Mouse (Mus musculus) heart, embryonic 16.5 days (tissue): ENCODE measurements at regions not wholly inside any gene's neighbourhood (a gene's known extent, or its start where the extent isn't known, plus 50 kb on each side); places are given as distances from the start of the nearest gene placed in this dataset.

Experiments used
- ATAC-seq: fragments of 200-750 bp; cut with Nextera tagmentation; replicated peaks from 2 replicates; pipeline ENCODE4 v1.8.0; 2017; ENCODE audit warnings: moderate number of reproducible peaks; ENCODE audit not compliant: insufficient read depth, low FRiP score; ENCODE audit errors: extremely low read depth
- H3K27ac ChIP-seq: fragments of 300-500 bp; sonication (generic); 2 replicates; pipeline ENCODE4 v1.5.1; 2014; ENCODE audit warnings: mild to moderate bottlenecking, low read length, control low read depth, moderate library complexity
- H3K27me3 ChIP-seq: fragments of 300-500 bp; sonication (generic); 2 replicates; pipeline ENCODE4 v1.6.1; 2014; ENCODE audit warnings: low read length, mixed read lengths; ENCODE audit not compliant: control insufficient read depth, insufficient read depth
- H3K36me3 ChIP-seq: fragments of 300-500 bp; sonication (generic); 2 replicates; pipeline ENCODE4 v1.6.1; 2014; ENCODE audit not compliant: control insufficient read depth, insufficient read depth
- H3K4me1 ChIP-seq: fragments of 300-500 bp; sonication (generic); 2 replicates; pipeline ENCODE4 v1.6.1; 2014; ENCODE audit warnings: low read length, mixed read lengths; ENCODE audit not compliant: control insufficient read depth, insufficient read depth
- H3K4me2 ChIP-seq: fragments of 300-500 bp; sonication (generic); 2 replicates; pipeline ENCODE4 v1.6.1; 2014; ENCODE audit warnings: low read depth, mild to moderate bottlenecking, control low read depth, low read length
- H3K4me3 ChIP-seq: fragments of 300-500 bp; sonication (generic); 2 replicates; pipeline ENCODE4 v1.5.1; 2014; ENCODE audit warnings: mild to moderate bottlenecking, control low read depth, low read length
- H3K9ac ChIP-seq: fragments of 300-500 bp; sonication (generic); 2 replicates; pipeline ENCODE4 v1.6.1; 2014; ENCODE audit warnings: low read length, control low read depth
- H3K9me3 ChIP-seq: fragments of 300-500 bp; sonication (generic); replicated peaks from 2 replicates; pipeline ENCODE4 v1.6.1; 2016; ENCODE audit warnings: low read length; ENCODE audit not compliant: control insufficient read depth
- WGBS: fragments of 180-500 bp; shearing (Covaris S2); extraction: QIAGEN DNeasy Blood & Tissue Kit; methylation state at CpG from one replicate; pipeline ENCODE4 v1.1.7; 2014; 5-methylcytosine and 5-hydroxymethylcytosine counted together

GRCm38 (mm10) chr9:74592757-74593156 lies 269.0 kb upstream of the Onecut1 start:
- 65% methylated on average over 4 of the region's 4 CpGs for WGBS
- H3K9me3 ChIP-seq = no peaks in the 10 kb centered on the region
- H3K36me3 ChIP-seq = no peaks in the 10 kb centered on the region
- H3K4me3 ChIP-seq = no peak overlapping the region
- no peaks in the 10 kb centered on the region for H3K27me3 ChIP-seq
- no peak overlapping the region for H3K27ac ChIP-seq
- no peak overlapping the region for H3K4me2 ChIP-seq
- no peak for ATAC-seq
- H3K4me1 ChIP-seq = no peaks in the 10 kb centered on the region
- H3K9ac ChIP-seq = no peak overlapping the region

GRCm38 (mm10) chr9:74593970-74594369 lies 267.8 kb upstream of the Onecut1 start:
- Histone ChIP-seq H3K27me3 (no peaks in the 10 kb centered on the region), H3K4me2 (no peak overlapping the region), H3K4me3 (no peak overlapping the region), H3K9me3 (no peaks in the 10 kb centered on the region), H3K9ac (no peak overlapping the region), H3K27ac (no peak overlapping the region), H3K36me3 (no peaks in the 10 kb centered on the region), H3K4me1 (no peaks in the 10 kb centered on the region)
- no peak for ATAC-seq
- WGBS = 79% methylated on average over 4 of the region's 4 CpGs

- Histone ChIP-seq H3K9ac (no peak overlapping the region), H3K36me3 (no peaks in the 10 kb centered on the region), H3K4me3 (no peak overlapping the region), H3K4me1 (no peaks in the 10 kb centered on the region), H3K9me3 (no peaks in the 10 kb centered on the region), H3K27me3 (no peaks in the 10 kb centered on the region), H3K27ac (no peak overlapping the region), H3K4me2 (no peak overlapping the region)
- 87% methylated on average over 1 of the region's 1 CpGs for WGBS
- ATAC-seq = no peak
Observed at GRCm38 (mm10) chr9:74604415-74604814, 257.3 kb upstream of the Onecut1 start.

GRCm38 (mm10) chr9:74621957-74622356 lies 239.8 kb upstream of the Onecut1 start:
- no peaks in the 10 kb centered on the region for H3K27me3 ChIP-seq
- no peaks in the 10 kb centered on the region for H3K36me3 ChIP-seq
- no peaks in the 10 kb centered on the region for H3K9me3 ChIP-seq
- H3K27ac ChIP-seq = no peak overlapping the region
- no peak for ATAC-seq
- H3K4me3 ChIP-seq = no peak overlapping the region
- H3K4me1 ChIP-seq = no peaks in the 10 kb centered on the region
- H3K9ac ChIP-seq = no peak overlapping the region
- H3K4me2 ChIP-seq = no peak overlapping the region

GRCm38 (mm10) chr9:74645394-74645793 lies 216.3 kb upstream of the Onecut1 start:
- H3K9ac ChIP-seq = no peak overlapping the region
- 72% methylated on average over 2 of the region's 2 CpGs for WGBS
- no peak for ATAC-seq
- no peaks in the 10 kb centered on the region for H3K4me1 ChIP-seq
- H3K27ac ChIP-seq = no peak overlapping the region
- H3K4me2 ChIP-seq = no peak overlapping the region
- H3K27me3 ChIP-seq = no peaks in the 10 kb centered on the region
- H3K4me3 ChIP-seq = no peak overlapping the region
- no peaks in the 10 kb centered on the region for H3K9me3 ChIP-seq
- H3K36me3 ChIP-seq = no peaks in the 10 kb centered on the region

GRCm38 (mm10) chr9:74650036-74650435 lies 211.7 kb upstream of the Onecut1 start:
- no peak overlapping the region for H3K4me3 ChIP-seq
- no peaks in the 10 kb centered on the region for H3K9me3 ChIP-seq
- WGBS = 41% methylated on average over 5 of the region's 5 CpGs
- ATAC-seq = no peak
- no peaks in the 10 kb centered on the region for H3K36me3 ChIP-seq
- no peak overlapping the region for H3K27ac ChIP-seq
- H3K4me2 ChIP-seq = no peak overlapping the region
- no peak overlapping the region for H3K9ac ChIP-seq
- no peaks in the 10 kb centered on the region for H3K27me3 ChIP-seq
- H3K4me1 ChIP-seq = no peaks in the 10 kb centered on the region

- Histone ChIP-seq H3K4me2 (no peak overlapping the region), H3K27me3 (no peaks in the 10 kb centered on the region)
- no peak for ATAC-seq
Observed at GRCm38 (mm10) chr9:74655956-74656355, 205.8 kb upstream of the Onecut1 start.

GRCm38 (mm10) chr9:74656392-74656791 lies 205.3 kb upstream of the Onecut1 start:
- Histone ChIP-seq H3K36me3 (no peaks in the 10 kb centered on the region), H3K4me1 (no peaks in the 10 kb centered on the region), H3K9ac (no peak overlapping the region), H3K9me3 (no peaks in the 10 kb centered on the region), H3K4me3 (no peak overlapping the region), H3K27me3 (no peaks in the 10 kb centered on the region), H3K4me2 (no peak overlapping the region), H3K27ac (no peak overlapping the region)
- no peak for ATAC-seq
- 73% methylated on average over 10 of the region's 10 CpGs for WGBS

More at GRCm38 (mm10) chr9:74655956-74656355, 205.8 kb upstream of the Onecut1 start:
- H3K9me3 ChIP-seq = no peaks in the 10 kb centered on the region
- no peaks in the 10 kb centered on the region for H3K4me1 ChIP-seq
- no peak overlapping the region for H3K9ac ChIP-seq
- no peak overlapping the region for H3K27ac ChIP-seq
- WGBS = 70% methylated on average over 1 of the region's 1 CpGs
- H3K4me3 ChIP-seq = no peak overlapping the region
- H3K36me3 ChIP-seq = no peaks in the 10 kb centered on the region

- peaks cover 3% of the 10 kb centered on the region; the same call in 1 of the 2 replicates for H3K9me3 ChIP-seq
- H3K9ac ChIP-seq = no peak overlapping the region
- H3K4me2 ChIP-seq = no peak overlapping the region
Observed at GRCm38 (mm10) chr9:74671356-74671952, 190.3 kb upstream of the Onecut1 start.

More at GRCm38 (mm10) chr9:74671356-74671952, 190.3 kb upstream of the Onecut1 start:
- no peak overlapping the region for H3K27ac ChIP-seq
- 77% methylated on average over 4 of the region's 4 CpGs for WGBS
- no peaks in the 10 kb centered on the region for H3K4me1 ChIP-seq
- H3K27me3 ChIP-seq = no peaks in the 10 kb centered on the region
- no peak for ATAC-seq
- no peak overlapping the region for H3K4me3 ChIP-seq
- H3K36me3 ChIP-seq = no peaks in the 10 kb centered on the region
